Mouse (Mus musculus) brain, adult 2 months (tissue): ENCODE measurements around the gene Smpdl3b.
"Not testable (repeated sequence)": the region's sequence is repeated elsewhere in the genome, so short reads cannot be mapped to it uniquely, and the experiment has no call there.

Source experiments
- DNase-seq: peaks from one replicate; pipeline ENCODE4 v3.0.0; 2011; ENCODE audit warnings: low read depth, low spot score

Gene Smpdl3b

DNA sequence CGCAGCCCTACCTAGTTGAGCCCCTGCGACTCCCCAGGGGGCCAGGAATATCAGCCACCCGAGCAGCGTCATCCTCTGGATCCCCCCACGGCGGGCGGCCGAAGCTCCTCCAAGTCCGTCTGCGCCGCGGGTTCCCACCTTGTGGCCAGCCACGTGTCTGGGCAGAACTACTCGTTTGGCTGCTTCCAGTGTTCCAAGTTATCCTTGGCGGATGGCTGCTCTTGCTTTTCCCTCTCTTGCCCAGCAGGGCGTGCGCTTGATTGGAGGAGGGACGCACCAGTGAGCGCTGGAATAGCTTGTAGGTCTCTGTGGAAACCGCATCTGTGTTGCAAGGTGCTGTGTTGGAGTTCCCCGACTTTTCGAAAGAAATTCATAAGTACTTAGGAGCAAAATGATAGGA, at the start of gene Smpdl3b:
TSS of gene Smpdl3b (minus strand) at position 279 of the 400 bp plus-strand sequence.
- peak; percentile 88 for DNase-seq

DNA sequence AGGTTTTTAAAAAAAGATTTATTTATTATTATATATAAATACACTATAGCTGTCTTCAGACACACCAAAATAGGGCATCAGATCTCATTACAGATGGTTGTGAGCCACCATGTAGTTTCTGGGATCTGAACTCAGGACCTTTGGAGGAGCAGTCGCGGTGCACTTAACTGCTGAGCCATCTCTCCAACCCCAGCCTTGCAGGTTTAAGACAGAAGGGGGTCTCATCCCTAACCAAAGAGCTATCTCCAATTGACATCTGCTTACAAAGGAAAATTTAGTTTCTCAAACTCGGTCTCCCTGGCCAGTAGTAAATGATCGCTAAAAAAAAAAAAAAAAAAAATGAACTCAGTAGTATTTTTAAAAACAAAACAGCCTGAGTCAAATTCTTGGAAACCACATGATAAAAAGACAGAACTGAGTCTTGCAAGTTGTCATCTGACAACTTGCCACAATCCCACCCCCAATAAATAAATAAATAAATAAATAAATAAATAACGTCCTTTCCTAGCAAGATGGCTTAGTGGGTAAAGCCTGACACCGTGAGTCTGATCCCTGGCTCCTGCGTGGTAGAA, 49.7 kb upstream of the Smpdl3b start:
- no peak for DNase-seq

DNA sequence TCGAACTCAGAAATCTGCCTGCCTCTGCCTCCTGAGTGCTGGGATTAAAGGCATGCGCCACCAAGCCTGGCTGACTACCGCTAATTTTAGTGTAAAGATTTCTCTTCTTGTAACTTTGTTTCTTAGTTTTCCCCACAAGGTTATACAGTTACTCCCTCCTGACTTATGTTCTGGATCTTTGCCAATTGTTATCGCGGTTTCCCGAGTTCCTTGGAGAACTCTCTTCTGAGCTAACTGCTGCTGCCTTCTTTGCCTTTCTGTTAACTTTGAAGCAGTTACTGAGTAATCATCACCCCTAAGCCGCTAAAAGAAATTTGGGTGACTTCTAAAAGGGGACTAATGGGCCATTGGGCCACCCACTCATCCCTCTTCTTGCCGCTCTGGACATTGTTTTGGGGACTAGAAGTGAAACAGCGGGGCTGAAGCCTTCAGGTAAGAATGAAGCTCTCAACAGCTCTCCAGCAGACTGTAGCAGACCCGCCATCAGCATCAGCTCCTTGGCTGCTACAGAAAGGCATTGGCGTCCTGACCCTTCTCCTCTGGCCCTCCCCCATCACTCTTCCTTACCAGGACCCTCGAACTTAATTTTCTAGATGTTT, 48.6 kb upstream of the Smpdl3b start:
- no peak for DNase-seq

DNA sequence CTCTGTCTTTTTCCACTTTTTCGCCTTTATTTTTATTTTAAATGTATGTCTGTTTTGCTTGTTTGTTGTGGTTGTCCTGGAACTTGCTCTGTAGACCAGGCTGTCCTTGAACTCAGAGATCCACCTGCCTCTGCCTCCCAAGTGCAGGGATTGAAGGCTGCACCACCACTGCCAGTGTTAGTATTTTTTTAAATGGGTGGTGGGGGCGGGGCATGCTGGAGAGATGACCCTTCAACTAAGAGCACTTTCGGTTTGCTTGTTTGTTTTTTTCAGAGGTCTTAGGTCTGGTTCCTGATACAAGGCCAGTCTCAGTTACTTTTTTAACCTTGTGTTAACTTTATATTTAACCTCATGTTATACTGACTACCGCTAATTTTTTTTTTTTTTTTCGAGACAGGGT, 48.1 kb upstream of the Smpdl3b start:
- DNase-seq = no peak

DNA sequence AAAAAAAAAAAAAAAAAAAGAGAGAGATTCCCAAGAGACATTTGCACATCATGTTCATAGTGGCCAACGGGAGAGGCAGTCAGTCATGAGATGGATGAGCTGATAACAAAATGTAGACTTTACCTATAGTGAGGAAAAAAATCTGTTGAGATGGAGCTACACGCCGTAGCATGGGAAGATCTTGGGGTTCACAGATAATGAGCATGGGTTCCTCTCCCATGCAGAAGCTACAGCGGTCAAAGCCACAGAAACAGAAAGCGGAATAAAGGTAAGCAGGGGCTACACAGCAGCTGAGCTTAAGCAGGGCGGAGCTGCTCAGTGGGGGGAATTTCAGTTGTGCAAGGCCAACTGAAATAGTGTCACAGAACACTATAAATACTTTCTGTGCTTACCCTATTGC, 47.3 kb upstream of the Smpdl3b start:
- DNase-seq = peak; percentile 39

DNA sequence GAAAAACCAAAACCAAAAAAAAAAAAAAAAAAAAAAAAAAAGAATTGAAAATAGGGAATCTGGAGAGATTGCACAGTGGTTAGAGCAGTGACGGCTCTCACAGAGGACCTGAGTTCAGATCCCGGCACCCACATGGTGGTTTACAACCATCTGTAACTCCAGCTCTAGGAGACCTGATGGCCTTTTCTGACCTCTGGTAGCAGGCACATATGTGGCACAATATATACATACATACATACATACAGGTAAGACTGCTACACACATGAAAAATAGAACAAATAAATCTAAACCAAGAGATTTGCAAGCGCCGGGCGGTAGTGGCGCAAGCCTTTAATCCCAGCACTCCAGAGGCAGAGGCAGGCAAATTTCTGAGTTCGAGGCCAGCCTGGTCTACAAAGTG, 46.8 kb upstream of the Smpdl3b start:
- no peak for DNase-seq

DNA sequence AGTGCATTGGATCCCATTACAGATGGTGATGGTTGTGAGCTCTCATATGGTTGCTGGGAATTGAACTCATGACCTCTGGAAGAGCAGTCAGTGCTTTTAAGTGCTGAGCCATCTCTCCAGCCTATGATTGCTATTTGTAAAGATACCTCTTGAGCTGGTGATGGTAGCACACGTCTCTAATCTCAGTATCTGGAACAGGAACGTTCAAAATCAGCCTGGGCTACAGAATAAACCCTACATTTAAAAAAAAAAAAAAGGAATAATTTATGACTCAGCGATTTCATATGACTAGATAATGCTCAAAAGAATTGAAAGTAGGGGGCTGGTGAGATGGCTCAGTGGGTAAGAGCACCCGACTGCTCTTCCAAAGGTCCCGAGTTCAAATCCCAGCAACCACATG, 46.2 kb upstream of the Smpdl3b start:
- no peak for DNase-seq

DNA sequence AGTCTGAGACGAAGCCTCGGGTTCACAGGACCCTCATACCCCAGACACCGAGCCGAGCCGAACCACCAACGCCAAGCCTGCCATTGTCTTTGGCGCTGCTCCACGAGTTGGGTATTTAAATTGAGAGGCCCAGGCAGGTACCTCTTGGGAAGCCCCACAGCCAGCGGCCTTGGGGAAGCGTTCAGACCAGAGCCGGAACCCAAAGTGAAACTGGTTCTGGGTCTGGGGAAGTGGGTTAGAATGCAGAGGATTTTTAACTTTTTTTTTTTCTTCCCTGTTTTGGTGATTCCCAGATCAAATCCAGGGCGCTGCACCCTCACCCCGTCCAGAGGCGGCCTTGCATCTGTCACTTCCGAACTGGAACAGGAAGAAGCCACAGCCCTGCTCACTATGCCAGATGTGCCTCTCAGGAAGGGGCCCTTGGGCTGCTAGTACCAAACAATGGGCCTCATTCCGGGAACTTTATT, 45.2 kb upstream of the Smpdl3b start:
- DNase-seq = no peak

DNA sequence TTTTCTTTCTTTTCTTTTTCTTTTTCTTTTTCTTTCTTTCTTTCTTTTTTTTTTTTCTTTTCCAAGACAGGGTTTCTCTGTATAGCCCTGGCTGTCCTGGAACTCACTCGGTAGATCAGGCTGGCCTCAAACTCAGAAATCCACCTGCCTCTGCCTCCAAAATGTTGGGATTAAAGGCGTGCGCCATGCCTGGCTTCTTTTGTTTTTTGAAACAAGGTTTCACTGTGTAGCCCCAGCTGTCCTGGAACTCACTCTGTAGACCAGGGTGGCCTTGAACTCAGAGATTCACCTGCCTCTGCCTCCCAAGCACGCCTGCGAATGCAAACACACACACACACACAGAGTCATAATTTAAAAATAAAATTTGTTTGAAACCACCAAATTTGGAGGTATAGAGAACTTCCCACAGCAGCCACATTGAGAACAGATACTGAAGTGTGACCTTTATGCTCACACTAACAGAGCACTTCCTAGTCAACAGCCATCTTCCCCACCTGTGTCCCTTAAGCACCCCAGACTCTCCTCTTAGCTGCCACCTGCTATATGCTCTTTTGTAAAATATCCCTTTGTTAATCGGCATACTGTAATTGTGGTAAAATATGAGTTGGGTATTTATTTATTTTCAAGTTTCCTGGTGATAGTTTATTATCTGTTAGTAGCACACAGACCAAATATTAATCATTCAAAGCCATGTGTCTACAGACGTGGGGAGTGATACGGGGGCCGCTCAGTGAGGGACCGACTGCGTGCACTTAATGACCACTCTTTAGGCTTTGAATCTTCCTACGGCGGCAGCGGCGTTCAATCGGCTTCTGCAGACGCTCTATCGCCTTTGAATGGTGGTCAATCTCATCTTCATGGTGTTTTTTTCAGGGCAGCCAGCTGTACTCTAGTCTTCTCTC, 44.4 kb upstream of the Smpdl3b start:
- no peak for DNase-seq

DNA sequence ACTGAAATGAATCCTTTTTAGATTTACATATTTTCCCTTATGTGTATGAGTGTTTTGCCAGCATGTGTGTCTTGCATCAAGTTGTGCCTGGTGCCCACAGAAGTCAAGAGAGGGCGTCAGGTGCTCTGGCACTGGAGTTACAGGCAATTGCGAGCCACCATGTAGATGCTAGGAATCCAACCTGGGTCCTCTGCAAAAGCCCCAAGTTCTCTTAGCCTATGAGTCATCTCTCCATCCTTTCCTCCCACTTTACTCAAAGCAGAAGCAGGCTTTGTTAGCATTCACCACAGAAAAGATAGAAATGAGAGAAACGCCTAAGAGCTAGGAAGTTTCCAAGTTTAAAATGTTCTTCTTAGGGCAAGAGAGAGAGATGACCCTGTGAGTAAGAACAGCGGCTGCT, 42.8 kb upstream of the Smpdl3b start:
- DNase-seq = peak; percentile 59

DNA sequence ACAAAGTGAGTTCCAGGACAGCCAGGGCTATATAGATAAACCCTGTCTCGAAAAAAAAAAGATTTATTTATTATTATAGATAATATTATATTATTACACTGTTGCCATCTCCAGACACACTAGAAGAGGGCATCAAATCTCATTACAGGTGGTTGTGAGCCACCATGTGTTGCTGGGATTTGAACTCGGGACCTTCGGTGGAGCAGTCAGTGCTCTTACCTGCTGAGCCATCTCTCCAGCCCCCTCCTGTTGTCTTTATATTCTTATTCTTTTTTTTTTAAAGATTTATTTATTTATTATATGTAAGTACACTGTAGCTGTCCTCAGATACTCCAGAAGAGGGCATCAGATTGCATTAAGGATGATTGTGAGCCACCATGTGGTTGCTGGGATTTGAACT, 41.6 kb upstream of the Smpdl3b start:
- DNase-seq = not testable (repeated sequence)

DNA sequence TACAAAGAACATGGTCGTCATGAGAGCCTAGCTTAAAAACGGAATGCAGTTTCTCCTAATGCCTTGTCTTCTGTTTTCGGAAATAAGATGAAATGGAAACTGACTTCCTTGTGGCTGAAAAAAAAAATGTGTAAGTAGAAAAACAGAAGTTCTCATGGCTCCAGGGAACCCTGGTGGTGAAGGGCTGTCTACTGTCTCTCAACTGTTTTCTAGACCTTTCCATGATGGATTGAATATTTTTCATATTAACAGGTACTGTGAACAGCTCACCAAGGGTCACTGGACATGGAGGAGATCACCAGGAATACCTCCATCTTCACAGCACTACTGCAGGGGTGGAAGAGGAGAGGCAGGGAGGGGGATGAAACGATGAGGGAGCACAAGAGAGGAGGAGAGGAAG, 41.0 kb upstream of the Smpdl3b start:
- DNase-seq = no peak

DNA sequence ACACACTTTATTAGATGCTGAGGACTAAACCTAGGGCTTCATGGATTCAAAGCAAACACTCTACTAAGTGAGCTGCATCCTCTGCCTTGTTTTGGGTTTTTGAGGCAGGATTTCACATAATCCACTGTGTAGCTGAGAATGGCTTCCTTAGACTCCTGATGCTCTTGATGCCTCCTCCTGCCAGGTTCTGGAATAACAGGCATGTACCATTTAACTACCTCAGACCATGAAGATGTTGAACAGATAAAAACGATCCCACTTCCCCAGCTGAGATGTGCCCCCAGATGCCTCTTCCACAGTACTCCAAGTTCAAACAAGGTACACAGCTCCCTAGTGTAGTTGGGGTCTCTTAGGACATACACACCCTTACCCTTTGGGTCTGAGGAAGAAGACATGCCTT, 40.4 kb upstream of the Smpdl3b start:
- no peak for DNase-seq

DNA sequence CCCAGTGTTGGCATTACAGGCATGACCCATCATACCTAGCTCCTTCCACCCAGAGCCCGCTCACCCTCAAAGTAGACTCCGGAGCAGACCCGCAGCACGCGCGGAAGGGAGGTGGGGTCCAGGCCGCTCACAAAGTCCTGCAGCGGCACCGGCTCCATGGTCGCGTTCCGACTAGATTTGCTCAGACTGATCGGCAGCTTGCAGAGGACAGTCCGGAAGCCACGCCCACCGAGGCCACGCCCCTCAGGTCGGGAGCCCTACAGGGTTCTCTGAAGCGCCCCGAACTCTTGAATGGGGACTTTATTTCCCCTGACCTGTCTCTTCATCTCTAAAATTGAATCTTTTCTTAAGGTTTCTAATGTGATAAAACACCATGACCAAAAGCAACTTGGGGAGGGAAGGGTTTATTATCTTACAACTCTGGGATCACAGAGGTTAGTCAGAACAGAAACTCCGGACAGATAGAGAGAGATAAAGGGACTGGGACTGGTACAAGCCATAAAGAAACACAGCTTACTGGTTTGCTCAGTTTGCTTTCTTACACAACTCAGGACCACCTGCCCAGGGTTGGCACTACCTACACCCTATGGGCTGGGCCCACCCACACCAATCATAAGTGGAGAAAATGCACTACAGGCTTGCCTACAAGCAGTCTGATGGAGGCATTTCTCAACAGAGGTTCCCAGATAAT, 39.3 kb upstream of the Smpdl3b start, which contains the start of gene Themis2:
TSS of gene Themis2 (minus strand) at position 192 of the 691 bp plus-strand sequence.
- DNase-seq = no peak

DNA sequence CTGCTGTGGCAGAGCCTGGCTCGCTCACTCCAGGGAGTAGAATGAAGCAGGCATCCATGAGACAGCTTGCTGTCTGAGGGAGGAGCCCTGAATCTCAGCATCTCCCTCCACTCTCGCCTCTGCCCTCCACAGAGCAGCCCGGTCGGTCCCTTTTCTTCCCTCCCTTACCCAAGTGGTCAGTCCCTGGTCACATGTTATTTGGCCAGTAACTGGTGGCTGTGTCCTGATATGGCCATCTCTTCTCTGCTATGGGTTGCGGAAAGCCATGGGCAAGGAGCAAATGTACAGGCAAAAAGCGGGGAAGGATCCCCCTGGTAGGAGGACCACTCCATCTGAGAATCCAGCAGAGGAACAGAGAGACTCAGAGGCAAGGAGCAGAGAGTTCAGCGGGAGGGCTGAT, 38.1 kb upstream of the Smpdl3b start:
- no peak for DNase-seq

DNA sequence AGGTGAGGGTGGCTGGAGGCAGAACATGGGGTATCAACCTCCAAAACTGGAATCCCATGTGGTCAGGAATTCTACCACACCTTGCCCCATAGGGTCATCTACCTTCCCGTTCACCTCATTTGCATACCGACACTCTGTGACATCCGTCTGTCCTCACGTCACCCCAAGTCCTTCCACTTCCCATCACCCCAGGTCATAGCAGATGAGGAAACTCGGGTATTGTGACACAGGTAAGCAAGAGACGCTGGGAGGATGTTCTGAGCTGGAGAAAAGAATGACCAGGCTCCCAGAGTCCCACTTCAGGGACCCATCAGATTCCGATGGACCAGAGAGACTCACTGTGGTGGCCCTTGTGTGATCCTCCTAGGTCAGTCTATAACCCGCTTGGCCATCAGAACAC, 37.7 kb upstream of the Smpdl3b start:
- DNase-seq = no peak

DNA sequence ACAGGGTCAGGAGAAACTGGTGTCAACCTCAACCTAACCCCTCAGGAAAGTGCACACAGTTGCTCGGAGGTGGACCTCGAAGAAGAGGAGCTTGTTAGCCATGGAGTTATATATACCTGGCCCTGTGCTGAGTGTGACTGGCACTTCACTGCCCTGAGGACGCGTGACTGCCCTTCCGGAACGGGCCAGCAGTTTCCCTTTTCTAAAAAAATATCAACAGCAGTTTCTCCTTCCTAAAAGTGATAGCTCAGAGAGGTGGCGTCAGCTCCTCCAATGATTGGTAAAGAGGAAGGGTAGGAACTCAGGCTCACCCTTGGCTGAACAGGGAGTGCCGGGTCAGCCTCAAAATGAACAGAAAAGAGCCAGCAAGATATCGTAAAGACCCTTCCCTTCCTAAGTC, 37.0 kb upstream of the Smpdl3b start:
- DNase-seq = no peak

DNA sequence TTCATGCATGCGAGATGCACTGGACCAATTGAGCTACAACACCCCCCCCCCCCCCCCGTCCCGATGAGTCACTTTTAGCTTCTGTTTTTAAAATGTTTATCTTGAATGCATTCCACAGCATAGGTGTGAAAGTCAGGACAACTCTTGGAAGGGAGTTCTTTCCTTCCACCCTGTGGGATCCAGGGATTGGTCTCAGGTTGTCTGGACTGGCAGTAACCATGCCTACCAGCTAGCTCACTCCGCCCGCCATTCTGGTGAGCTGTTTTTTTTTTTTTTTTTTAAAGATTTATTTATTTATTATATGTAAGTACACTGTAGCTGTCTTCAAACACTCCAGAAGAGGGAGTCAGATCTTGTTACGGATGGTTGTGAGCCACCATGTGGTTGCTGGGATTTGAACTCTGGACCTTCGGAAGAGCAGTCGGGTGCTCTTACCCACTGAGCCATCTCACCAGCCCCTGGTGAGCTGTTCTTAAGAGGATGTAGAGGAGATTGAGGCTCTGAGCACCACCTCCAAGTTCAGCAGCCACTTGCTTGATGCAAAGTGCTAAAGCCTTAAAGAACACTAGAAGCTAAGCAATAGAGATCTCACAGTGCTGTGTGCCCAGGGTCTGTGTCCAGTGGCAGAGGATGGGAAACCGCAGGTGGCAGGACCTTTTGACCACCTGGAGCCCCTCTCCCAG, 36.4 kb upstream of the Smpdl3b start:
- DNase-seq = not testable (repeated sequence)

DNA sequence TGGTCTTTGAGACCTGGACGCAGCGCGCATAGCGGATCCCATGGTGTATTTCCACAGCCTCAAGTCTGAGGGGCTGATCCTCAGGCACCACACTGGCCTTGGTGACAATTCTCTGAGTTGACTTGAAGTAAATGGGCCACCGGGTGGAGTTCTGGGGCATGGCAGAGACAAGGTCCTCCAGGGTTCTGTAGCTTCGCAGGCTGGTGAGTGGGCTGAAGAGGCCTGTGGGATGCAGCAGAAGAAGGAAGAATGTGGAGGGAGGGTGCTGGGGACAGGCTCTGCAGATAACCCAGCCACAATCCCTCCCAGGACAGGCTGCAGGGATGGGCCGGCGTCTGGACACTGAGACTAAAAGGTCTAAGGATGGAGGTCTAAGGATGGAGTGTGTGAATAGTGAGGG, 32.7 kb upstream of the Smpdl3b start:
- DNase-seq = no peak

DNA sequence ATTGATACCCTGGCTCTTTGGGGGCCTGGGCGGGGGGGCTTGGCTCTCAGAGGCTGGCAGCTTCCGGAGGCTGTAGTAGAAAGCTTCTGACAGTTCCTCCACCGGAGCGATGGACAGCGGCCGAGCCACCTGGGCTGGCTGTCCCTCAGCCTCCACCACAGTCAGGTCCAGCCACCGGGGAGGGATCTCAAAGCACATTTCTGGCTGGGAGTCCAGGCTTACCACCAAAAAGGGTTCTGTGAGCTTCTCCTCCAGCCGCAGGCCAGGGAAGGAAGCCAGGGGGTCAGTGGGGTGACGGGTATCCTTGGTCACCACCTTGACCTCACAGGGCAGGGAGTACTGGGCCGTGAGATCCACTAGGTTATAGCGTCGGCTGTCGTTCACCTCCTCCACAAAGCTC, 28.2 kb upstream of the Smpdl3b start:
- DNase-seq = no peak

DNA sequence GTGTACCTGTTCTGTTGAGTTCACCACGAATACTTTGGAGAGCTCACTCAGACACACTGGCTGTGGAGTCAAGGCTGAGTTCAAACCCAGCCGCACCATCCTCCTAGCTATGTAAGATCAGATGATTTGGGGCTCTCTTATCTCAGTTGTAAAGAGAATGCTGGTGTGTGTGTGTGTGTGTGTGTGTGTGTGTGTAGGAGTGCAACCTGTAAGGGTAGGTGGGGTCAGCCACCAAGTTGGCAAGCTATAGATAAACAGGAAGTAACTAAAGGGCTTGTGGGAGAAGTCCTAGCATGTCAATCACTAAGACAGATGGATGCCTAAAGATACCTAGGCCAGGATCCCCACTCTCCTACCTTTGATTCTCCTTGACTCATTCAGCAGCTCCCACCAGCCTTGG, 26.7 kb upstream of the Smpdl3b start:
- no peak for DNase-seq

DNA sequence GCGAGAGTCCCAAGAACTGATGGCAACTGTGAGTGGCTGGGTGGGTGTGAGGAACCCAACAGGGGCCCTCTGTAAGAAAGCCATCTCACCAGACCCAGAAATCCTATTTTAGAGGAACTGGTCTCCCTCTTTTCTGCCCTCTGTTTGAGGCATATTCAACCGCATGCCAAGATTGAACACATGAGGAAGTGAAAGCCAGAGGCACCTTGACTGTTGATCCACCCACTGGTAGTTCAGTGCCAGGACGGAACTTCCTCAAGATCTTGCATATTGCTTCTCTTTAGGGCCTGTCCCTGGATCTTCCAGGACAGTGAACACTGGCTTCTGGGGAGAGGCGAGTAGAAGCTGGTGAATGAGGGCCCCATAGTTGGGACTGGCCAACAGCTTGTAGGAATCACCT, 23.2 kb upstream of the Smpdl3b start:
- peak; percentile 29 for DNase-seq
